Mouse (Mus musculus) E14TG2a.4 (cell line): ENCODE data around the gene Lsm12.

Experiments used
- CTCF ChIP-seq: conservative IDR thresholded peaks from 2 replicates; pipeline ENCODE4 v1.5.1; 2014; ENCODE audit warnings: low read length
- POU5F1 ChIP-seq: IDR thresholded peaks from 2 replicates; pipeline ENCODE4 v1.6.1; 2014; ENCODE audit warnings: low read length, borderline replicate concordance

- TF ChIP-seq CTCF: no peak
- TF ChIP-seq POU5F1: no peak
Observed at GRCm38 (mm10) chr11:102117386-102117785, 67.7 kb downstream of the Lsm12 start.
